Mouse (Mus musculus) megakaryocyte, adult 5-6 weeks (primary cell): ENCODE data around the gene Hfe2. TPM values are rescaled to one million over a fixed set of nuclear protein-coding genes. Genes with fewer than 3 reads are reported as not detected.

Experiments
- ATAC-seq: 2 replicates; pipeline ENCODE4 v1.8.0; 2016; ENCODE audit warnings: mild to moderate bottlenecking, inconsistent platforms; ENCODE audit not compliant: poor library complexity, severe bottlenecking
- total RNA-seq, 2 experiments: library from RNA; stranded (forward) in 1 of 2; stranded (reverse) in 1 of 2; fragments of 153-499, 151-499 nt in 1 of 2; fragments of 221-1000, 200-1000 nt in 1 of 2; gene quantifications; 2 replicates each; pipeline versions ENCODE4 v1.2.3 to v1.2.4; 2015 to 2017

The Hfe2 gene
- total RNA-seq, 2 experiments from 2014 or later = not detected

- no peak for ATAC-seq
Observed at GRCm38 (mm10) chr3:96556651-96557635, 32.0 kb downstream of the Hfe2 start.

DNA sequence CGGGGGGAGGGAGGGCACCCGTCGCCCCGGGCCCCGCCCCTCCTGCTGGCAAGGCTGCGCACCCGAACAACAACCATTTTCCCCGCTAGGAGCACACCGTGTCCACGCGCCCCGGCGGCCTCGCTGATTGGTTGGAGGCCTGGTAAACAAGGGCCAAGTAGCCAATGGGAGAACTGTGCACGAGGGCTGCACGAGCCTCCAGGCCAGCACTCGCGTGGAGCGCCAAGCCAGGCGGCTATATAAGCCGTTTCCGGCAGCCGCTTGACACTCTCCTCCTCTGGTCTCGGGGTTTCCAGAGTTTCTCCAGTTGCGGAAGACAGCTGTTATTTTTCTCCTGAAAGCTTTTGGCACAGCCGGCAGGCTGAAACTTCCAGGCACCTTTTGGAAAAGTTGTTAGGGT, 32.7 kb downstream of the Hfe2 start, which contains the start of gene Txnip:
TSS of gene Txnip (plus strand) at position 264 of the 400 bp plus-strand sequence.
- peak; percentile 89 for ATAC-seq

DNA sequence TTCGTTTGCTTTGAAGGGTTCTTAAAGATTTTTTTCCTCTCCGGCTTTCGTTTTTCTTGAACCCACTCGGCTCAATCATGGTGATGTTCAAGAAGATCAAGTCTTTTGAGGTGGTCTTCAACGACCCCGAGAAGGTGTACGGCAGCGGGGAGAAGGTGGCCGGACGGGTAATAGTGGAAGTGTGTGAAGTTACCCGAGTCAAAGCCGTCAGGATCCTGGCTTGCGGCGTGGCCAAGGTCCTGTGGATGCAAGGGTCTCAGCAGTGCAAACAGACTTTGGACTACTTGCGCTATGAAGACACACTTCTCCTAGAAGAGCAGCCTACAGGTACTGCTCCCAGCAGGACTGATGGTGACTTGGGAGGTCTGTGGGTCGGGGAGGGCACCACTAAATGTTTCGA, 33.2 kb downstream of the Hfe2 start:
- ATAC-seq = peak; percentile 30

DNA sequence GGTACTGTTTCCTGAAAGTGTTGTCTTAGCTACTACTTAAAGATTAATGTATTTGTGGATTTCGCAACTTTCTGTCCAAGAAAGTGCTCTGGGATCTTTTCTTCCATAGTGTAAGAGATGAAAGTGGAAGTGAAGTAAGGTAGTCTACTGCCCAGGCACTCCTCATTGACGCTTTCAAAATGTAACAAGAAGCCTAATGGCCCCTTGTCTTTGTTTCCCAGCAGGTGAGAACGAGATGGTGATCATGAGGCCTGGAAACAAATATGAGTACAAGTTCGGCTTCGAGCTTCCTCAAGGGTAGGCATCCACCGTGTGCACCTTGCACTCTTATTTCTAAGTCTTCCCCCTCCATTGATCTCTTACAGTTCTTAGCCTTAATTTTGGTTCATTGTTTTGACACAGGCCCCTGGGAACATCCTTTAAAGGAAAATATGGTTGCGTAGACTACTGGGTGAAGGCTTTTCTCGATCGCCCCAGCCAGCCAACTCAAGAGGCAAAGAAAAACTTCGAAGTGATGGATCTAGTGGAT, 33.8 kb downstream of the Hfe2 start:
- no peak for ATAC-seq

DNA sequence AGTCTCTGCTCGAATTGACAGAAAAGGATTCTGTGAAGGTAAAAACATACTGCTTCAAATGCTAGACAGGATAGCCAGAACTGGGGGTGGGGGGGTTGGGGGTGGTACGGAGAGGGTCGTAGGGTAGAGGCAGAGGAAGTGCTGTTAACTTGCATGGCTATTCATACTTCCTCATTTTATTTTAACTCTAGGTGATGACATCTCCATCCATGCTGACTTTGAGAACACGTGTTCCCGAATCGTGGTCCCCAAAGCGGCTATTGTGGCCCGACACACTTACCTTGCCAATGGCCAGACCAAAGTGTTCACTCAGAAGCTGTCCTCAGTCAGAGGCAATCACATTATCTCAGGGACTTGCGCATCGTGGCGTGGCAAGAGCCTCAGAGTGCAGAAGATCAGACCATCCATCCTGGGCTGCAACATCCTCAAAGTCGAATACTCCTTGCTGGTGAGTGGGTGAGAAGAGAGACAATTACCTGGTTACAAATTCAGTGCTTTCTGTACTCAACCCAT, 34.5 kb downstream of the Hfe2 start:
- ATAC-seq = peak; percentile 13; the same call in 1 of the 2 replicates

GRCm38 (mm10) chr3:96559911-96560850, 35.2 kb downstream of the Hfe2 start:
- ATAC-seq = no peak

DNA sequence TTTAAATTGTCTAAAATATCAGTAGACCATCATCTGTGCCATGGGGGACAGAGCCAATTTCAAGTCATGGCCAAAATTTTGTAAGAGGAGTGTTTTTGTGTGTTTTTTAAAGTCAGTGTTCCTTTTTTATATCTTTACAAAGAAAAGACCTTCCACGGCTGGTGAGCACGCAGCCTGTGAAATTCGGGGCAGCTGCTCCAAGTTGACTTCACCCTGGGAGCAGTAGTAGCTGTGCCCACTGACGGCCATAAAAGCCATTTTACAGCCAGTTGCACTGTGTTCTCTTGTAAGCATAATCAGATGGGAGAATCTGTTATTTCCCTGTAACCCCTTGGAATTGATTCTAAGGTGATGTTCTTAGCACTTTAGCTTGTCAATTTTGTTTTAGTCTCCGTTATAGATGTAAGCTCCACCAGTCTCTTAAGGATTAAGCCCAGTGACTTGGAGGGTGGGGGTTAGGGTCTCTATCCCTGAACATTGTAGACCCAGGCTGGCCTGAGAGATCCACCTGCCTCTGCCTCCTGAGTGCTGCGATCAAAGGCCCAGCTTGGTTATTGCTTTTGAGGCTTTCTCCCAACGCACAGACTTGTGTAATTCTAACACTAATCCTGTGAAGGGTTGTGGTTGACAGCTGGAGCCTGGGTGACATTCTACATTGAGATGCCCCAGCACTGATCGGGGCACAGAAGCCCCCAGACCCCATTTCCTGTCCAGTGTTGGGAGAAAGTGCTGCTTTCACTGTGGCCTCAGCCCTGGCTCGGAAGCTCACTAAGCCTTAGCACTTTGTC, 36.1 kb downstream of the Hfe2 start:
- no peak for ATAC-seq

GRCm38 (mm10) chr3:96561946-96562681, 37.1 kb downstream of the Hfe2 start:
- ATAC-seq = no peak

DNA sequence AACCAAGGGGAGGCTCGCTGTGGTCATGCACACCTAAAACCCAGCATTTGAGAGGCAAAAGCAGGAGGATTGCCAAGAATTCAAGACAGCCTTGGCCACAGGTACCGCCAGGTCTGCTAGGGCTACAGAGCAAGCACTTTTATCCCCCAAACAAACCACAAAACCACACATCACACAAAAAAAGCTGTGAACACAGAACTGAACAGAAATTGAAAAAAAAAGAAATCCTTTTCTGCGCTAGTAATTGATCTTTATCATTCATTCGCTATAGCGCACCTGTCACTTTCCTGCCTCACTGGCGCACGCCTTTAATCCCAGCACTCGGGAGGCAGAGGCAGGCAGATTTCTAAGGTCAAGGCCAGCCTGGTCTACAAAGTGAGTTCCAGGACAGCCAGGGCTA, 38.3 kb downstream of the Hfe2 start:
- ATAC-seq = no peak

DNA sequence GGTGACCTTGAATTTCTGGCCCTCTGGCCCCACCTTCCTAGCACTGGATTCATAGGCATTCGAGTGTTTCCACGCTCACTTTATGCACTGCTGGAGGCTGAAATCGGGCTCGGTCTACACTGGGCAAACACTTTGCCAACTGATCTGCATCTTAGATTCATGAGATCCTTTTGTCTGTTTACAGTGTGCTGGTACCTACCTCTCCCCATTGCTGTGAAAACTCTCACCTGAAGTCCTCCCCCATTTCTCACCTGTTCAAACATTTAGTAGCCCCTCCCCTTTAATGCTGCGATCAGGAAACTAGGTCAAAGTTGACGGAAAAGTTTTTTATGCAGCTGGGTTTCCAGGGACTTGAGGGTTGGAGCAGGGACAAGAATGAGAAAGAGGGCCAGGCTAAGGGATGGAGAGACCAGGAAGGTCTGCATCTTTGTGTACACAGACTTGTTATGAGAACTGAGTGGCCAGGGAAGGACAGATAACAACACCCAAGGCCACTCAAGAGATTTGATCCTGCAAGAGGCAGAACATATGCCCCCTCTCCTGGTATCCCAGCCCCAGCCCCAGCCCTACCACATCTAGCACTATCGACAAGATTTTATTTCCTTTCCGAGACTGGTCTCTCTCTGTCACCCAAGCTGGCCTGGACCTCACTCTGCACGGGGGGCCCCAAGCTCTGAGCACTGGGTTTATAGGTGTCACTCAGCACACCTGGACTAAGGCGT, 39.1 kb downstream of the Hfe2 start:
- peak; percentile 1; the same call in 1 of the 2 replicates for ATAC-seq

DNA sequence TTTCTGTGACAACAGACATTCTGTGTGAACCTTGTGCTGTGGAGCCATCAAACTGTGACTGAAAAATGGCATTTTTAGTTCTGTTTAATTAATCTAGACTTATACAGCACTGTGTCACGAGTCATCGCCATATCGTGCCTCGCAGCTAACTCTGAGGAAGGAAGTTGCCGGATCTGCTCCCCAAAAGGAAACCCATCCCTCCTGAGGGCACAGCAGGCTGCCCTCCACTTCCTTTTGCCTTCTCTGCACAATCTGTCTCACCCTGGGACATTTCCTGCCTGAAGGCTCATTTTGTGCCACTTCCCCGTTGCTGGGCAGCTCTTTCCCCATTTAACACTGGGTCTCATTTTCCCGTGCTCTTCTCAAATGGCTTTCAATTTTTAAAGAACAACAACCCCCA, 39.7 kb downstream of the Hfe2 start:
- ATAC-seq = peak; percentile 88

DNA sequence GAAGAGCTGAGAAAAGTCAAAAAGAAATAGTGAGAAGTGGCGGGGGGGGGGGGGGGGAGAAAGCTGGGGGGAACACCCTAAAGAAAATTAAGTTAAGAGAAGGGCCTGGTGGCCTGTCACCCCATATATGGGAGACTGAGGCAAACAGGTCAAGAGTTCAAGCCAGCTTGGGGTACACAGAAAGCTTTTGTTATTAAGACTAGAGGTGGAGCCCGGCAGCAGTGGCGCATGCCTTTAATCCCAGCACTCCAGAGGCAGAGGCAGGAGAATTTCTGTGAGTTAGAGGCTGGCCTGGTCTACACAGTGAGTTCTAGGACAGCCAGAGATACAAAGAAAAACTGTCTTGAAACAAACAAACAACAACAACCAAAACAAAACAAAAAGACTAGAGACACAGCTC, 40.1 kb downstream of the Hfe2 start:
- ATAC-seq = no peak

DNA sequence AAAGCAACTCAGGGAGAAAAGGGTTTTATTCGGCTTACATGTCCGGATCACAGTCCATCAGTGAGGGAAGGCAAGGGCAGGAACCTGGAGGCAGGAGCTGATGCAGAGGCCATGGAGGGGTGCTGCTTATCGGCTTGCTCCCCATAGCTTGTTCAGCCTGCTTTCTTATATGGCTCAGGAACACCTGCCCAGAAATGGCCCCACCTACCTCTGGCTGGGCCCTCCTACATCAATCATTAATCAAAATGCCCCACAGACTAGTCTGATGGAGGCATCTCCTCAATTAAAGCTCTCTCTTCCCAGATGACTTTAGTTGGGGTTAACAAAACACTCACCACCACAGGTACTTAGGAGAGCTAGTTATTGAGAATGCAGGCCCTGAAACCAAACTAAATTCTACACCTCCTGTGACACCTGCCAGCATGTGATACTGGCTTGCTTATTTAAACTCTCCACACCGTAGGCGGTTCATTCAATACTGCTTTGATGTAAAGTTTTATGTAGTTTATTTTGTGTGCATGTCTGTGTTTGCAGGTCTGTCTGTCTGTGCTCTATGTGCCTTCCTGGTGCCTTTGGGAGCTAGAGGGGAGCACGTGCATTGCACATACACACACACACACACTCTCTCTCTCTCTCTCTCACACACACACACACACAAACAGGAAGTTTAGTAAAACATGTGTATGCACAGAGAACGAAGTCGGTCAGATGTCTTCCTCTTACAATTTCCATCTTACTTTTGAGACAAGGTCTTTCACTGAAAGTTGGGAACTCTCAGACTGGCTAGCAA, 41.9 kb downstream of the Hfe2 start:
- no peak for ATAC-seq

GRCm38 (mm10) chr3:96568605-96569004, 43.6 kb downstream of the Hfe2 start:
- ATAC-seq = no peak

- ATAC-seq = no peak
Observed at GRCm38 (mm10) chr3:96569506-96569905, 44.5 kb downstream of the Hfe2 start.

DNA sequence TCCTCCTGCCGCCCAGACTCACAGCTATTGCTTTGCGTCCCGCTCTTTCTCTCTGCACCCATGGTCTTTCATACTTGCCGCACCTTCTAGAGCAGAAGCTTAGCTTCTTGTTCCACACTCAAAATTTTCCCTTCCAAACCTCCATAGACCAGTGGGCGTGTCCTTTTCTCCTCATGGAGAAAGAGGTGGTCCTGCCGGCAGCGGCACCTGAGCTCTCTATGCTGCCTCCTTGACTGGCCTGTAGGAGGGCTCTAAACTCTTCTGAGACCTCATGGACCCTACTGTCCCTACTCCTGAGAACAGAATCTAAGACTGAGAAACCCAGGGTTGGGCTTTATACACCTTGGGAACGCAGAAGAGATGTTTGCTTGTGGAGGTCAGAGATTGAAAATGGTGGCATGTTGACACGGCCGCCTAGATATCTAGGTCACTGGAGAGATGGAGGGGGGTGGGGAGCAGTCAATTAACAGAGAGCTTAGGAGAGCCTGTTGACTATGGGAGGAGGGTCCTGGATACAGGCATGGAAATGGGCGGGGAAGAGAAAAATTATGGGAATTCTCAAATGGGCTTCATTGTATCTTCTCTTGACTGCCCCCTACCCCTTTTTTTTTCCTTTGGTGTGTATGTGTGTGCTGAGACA, 45.1 kb downstream of the Hfe2 start:
- no peak for ATAC-seq

DNA sequence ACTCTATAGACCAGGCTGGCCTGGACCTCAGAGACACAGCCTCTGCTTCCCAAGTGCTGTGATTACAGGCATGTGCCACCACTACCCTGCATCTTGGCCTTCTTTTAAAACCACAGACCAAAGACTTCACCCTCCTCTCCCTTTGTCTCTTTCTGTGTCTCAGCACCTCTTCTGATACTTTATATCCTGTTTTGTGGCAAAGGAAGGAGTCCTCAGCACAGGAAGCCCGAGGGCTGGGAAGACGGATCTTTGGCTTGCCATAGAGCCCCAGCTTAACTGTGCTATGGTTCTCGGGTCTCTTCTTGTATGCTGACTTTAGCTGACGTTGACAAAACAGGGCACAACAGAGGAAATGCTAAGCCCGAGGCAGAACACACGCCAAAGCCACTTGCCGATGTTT, 45.7 kb downstream of the Hfe2 start:
- ATAC-seq = no peak
